Mouse (Mus musculus): ENCODE measurements around the gene Ankfy1. TPM values are rescaled to one million over a fixed set of nuclear protein-coding genes. Genes with fewer than 3 reads are reported as not detected.
"Not testable (repeated sequence)": the region's sequence is repeated elsewhere in the genome, so short reads cannot be mapped to it uniquely, and the experiment has no call there.

The Ankfy1 gene
- polyA plus RNA-seq, 1 experiment from 2014 or later, result 23.9 TPM

- Histone ChIP-seq H3K36me3 (peaks cover 25% of the 10 kb centered on the region), H3K27ac (replicated peaks) (no peak overlapping the region), H3K4me1 (replicated peaks) (no peaks in the 10 kb centered on the region), H3K9me3 (no peaks in the 10 kb centered on the region), H3K27me3 (no peaks in the 10 kb centered on the region), H3K4me2 (no peak overlapping the region), H3K4me3 (no peak overlapping the region), H3K9ac (no peak overlapping the region)
- ATAC-seq (ENCODE audit: low FRiP score, low read depth), result no peak
These were observed 36.2 kb downstream of the Ankfy1 start for GRCm38 (mm10) chr11:72726023-72726422.

GRCm38 (mm10) chr11:72733736-72734135 lies 43.9 kb downstream of the Ankfy1 start:
- H3K4me3 ChIP-seq, result no peak overlapping the region
- H3K36me3 ChIP-seq, result peaks cover 60% of the 10 kb centered on the region
- 97% methylated on average over 3 of the region's 3 CpGs for WGBS
- no peaks in the 10 kb centered on the region for H3K9me3 ChIP-seq
- H3K27ac ChIP-seq (replicated peaks), result no peak overlapping the region
- H3K27me3 ChIP-seq, result no peaks in the 10 kb centered on the region
- H3K4me1 ChIP-seq (replicated peaks), result peaks cover 3% of the 10 kb centered on the region; the same call in 1 of the 2 replicates
- no peak overlapping the region for H3K4me2 ChIP-seq
- no peak for ATAC-seq (ENCODE audit: low FRiP score, low read depth)
- no peak overlapping the region for H3K9ac ChIP-seq

DNA sequence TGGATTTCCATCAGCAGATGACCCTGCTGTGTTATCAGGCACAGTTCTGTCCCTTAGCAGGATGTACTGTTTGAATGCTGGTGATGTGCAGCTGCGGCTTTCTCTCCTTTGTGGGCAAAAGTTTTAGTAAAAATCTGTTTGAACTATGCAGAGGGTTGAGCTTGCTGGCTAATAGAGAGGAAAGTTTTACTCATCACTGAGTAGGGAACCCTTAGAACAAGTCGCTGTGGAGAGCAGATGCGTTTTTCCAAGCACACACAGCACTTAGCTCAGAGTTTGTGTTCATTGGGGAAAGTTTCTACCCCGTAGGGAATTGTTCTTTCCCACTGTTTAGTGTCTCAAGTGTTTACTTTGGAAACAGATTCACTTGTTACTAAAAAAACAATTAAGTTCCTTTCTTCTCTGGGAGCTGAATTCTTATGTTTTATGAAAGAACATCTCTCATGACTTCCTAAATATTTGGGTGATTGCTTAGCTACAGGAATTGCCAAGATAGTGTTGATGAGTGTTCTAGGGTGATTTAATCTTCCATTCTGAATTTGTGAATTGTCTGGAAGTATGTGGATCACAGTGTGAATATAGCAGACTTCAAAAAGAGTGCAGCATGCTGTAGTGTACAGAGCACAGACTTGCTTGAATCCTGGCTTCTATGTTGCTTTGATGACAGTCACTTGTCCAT lies 45.2 kb downstream of the Ankfy1 start:
- no peak for ATAC-seq (ENCODE audit: low FRiP score, low read depth)
- Histone ChIP-seq H3K36me3 (peaks cover 53% of the 10 kb centered on the region), H3K9me3 (no peaks in the 10 kb centered on the region), H3K4me2 (no peak overlapping the region), H3K4me3 (no peak overlapping the region), H3K27me3 (no peaks in the 10 kb centered on the region), H3K27ac (replicated peaks) (no peak overlapping the region), H3K9ac (no peak overlapping the region), H3K4me1 (replicated peaks) (peaks cover 3% of the 10 kb centered on the region; the same call in 1 of the 2 replicates)
- WGBS, result 88% methylated on average over 4 of the region's 4 CpGs

GRCm38 (mm10) chr11:72735519-72735860 lies 45.7 kb downstream of the Ankfy1 start:
- H3K27ac ChIP-seq (replicated peaks), result no peak overlapping the region
- no peak overlapping the region for H3K9ac ChIP-seq
- 57% methylated on average over 2 of the region's 2 CpGs for WGBS
- no peak for ATAC-seq (ENCODE audit: low FRiP score, low read depth)
- H3K4me3 ChIP-seq, result no peak overlapping the region
- peaks cover 54% of the 10 kb centered on the region for H3K36me3 ChIP-seq
- no peaks in the 10 kb centered on the region for H3K9me3 ChIP-seq
- H3K4me1 ChIP-seq (replicated peaks), result peaks cover 3% of the 10 kb centered on the region; the same call in 1 of the 2 replicates
- no peak overlapping the region for H3K4me2 ChIP-seq
- no peaks in the 10 kb centered on the region for H3K27me3 ChIP-seq

DNA sequence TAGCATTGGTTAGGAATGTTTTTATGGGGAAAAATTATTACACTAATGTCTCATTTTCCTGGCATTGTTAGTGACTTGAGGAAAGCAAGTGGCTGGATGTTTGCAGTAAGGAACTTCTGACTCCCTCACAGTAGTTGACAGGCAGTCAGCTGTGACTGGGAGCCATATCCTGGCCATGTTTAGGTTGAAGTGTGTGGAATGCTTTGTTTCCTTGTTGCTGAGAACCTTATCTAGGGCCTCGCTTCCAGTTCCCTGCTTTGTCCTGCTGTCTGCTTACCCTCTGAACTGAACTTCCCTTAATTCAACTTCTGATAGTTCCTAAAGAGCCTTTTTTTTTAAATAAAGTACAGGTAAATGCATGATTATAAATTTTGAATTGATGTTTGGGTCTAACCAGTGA lies 46.5 kb downstream of the Ankfy1 start:
- H3K9me3 ChIP-seq, result no peaks in the 10 kb centered on the region
- H3K4me2 ChIP-seq, result no peak overlapping the region
- WGBS, result 66% methylated on average over 1 of the region's 1 CpGs
- no peak for ATAC-seq (ENCODE audit: low FRiP score, low read depth)
- H3K9ac ChIP-seq, result no peak overlapping the region
- H3K36me3 ChIP-seq, result peaks cover 52% of the 10 kb centered on the region
- no peak overlapping the region for H3K27ac ChIP-seq (replicated peaks)
- H3K27me3 ChIP-seq, result no peaks in the 10 kb centered on the region
- peaks cover 3% of the 10 kb centered on the region; the same call in 1 of the 2 replicates for H3K4me1 ChIP-seq (replicated peaks)
- H3K4me3 ChIP-seq, result no peak overlapping the region

- H3K9ac ChIP-seq; H3K4me1 ChIP-seq (replicated peaks); H3K9me3 ChIP-seq; H3K4me3 ChIP-seq; ATAC-seq (ENCODE audit: low FRiP score, low read depth); H3K27ac ChIP-seq (replicated peaks); H3K27me3 ChIP-seq; H3K4me2 ChIP-seq: not testable (repeated sequence)
- WGBS, result 91% methylated on average over 5 of the region's 5 CpGs
- peaks cover 44% of the 10 kb centered on the region for H3K36me3 ChIP-seq
These were observed 47.7 kb downstream of the Ankfy1 start for GRCm38 (mm10) chr11:72737517-72737916.

- 93% methylated on average over 1 of the region's 1 CpGs for WGBS
- peaks cover 3% of the 10 kb centered on the region; the same call in 1 of the 2 replicates for H3K4me1 ChIP-seq (replicated peaks)
- H3K9ac ChIP-seq, result no peak overlapping the region
- H3K4me2 ChIP-seq, result no peak overlapping the region
- ATAC-seq (ENCODE audit: low FRiP score, low read depth), result no peak
- H3K4me3 ChIP-seq, result no peak overlapping the region
- peaks cover 44% of the 10 kb centered on the region for H3K36me3 ChIP-seq
- H3K27ac ChIP-seq (replicated peaks), result no peak overlapping the region
- no peaks in the 10 kb centered on the region for H3K9me3 ChIP-seq
- H3K27me3 ChIP-seq, result no peaks in the 10 kb centered on the region
These were observed 49.2 kb downstream of the Ankfy1 start for GRCm38 (mm10) chr11:72739048-72739447.

DNA sequence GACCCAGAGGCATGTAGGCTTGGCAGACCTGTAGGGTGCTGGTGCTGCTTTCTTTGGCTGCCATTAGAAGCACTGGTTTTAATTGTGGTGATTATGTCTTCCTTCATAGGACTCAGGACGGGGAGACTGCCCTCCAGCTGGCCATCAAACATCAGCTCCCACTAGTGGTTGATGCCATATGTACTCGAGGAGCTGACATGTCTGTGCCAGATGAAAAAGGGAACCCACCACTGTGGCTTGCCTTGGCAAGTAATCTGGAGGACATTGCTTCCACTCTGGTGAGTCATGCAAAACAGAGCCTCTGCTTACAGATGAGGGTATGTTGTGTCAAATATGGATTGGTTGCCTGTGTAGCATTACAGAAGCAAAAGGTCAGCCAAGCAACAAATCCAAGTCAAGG lies 62.1 kb downstream of the Ankfy1 start:
- peaks cover 84% of the 10 kb centered on the region for H3K36me3 ChIP-seq
- ATAC-seq (ENCODE audit: low FRiP score, low read depth), result no peak

DNA sequence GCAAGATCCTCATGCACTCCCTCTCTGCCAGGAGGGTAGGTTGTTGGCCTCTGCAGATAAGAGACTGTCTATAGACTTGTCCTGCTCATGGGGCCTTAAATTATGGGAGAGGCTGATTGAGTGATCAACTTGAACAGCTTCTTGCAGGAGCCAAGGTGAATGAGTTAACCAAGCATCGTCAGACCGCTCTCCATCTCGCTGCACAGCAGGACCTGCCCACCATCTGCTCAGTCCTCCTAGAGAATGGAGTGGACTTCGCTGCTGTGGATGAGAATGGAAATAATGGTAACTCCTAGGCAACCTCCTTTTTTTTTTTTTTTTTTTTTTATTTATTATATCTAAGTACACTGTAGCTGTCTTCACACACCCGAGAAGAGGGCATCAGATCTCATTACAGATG lies 68.5 kb downstream of the Ankfy1 start:
- H3K4me1 ChIP-seq (replicated peaks), result no peaks in the 10 kb centered on the region
- 84% methylated on average over 5 of the region's 5 CpGs for WGBS
- peaks cover 89% of the 10 kb centered on the region for H3K36me3 ChIP-seq
- H3K9me3 ChIP-seq, result no peaks in the 10 kb centered on the region
- no peak overlapping the region for H3K4me3 ChIP-seq
- H3K4me2 ChIP-seq, result no peak overlapping the region
- no peaks in the 10 kb centered on the region for H3K27me3 ChIP-seq
- no peak overlapping the region for H3K9ac ChIP-seq
- H3K27ac ChIP-seq (replicated peaks), result no peak overlapping the region
- no peak for ATAC-seq (ENCODE audit: low FRiP score, low read depth)

More for the DNA sequence above, 62.1 kb downstream of the Ankfy1 start:
- no peak overlapping the region for H3K9ac ChIP-seq
- no peaks in the 10 kb centered on the region for H3K27me3 ChIP-seq
- no peaks in the 10 kb centered on the region for H3K4me1 ChIP-seq (replicated peaks)
- H3K9me3 ChIP-seq, result no peaks in the 10 kb centered on the region
- no peak overlapping the region for H3K4me2 ChIP-seq
- no peak overlapping the region for H3K27ac ChIP-seq (replicated peaks)
- no peak overlapping the region for H3K4me3 ChIP-seq
- WGBS, result 51% methylated on average over 2 of the region's 2 CpGs

DNA sequence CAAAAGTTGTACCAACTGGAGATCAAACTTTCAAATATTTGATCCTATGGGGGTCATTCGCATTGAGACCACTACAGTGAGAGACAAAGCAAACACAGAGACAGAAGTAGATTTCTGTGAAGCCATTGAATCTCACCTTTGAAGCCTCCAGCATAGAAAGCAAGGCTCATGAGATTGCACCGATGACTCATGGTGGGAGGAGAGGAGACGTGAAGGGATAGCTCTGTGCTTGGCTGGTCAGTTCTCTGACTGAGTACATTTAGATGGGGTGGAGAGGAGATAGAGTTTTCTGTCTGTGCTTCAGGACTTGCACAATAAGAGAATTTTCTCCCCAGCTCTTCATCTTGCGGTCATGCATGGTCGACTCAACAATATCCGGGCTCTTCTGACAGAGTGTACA lies 69.8 kb downstream of the Ankfy1 start:
- WGBS, result 95% methylated on average over 6 of the region's 6 CpGs
- no peak for ATAC-seq (ENCODE audit: low FRiP score, low read depth)

DNA sequence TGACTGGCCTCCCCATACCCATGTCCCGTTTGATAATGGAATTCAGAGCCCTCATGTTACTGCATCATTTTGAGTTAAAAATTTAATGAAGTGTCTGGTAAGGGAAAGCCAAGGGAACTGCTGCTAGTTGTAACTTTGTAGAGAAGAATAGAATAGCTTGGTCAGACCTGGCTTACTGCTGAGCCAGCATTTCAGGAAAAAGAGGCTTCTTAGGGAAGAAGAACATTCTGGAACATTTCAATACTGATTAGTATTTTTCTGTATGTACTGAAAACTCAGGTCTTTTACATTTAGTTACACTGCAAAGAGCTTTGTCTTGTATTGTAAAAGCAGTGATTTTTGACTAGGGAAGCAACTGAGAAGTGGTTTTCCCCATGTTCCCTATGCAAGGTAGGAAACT lies 71.0 kb downstream of the Ankfy1 start:
- Histone ChIP-seq H3K36me3 (peaks cover 83% of the 10 kb centered on the region), H3K27me3 (no peaks in the 10 kb centered on the region), H3K4me1 (replicated peaks) (no peaks in the 10 kb centered on the region), H3K4me3 (no peak overlapping the region), H3K4me2 (no peak overlapping the region), H3K9ac (no peak overlapping the region), H3K9me3 (no peaks in the 10 kb centered on the region), H3K27ac (replicated peaks) (no peak overlapping the region)
- WGBS, result 86% methylated on average over 1 of the region's 1 CpGs
- ATAC-seq (ENCODE audit: low FRiP score, low read depth), result no peak

More for the DNA sequence above, 69.8 kb downstream of the Ankfy1 start:
- Histone ChIP-seq H3K9ac (no peak overlapping the region), H3K4me2 (no peak overlapping the region), H3K4me1 (replicated peaks) (no peaks in the 10 kb centered on the region), H3K4me3 (no peak overlapping the region), H3K27ac (replicated peaks) (no peak overlapping the region), H3K27me3 (no peaks in the 10 kb centered on the region), H3K9me3 (no peaks in the 10 kb centered on the region), H3K36me3 (peaks cover 93% of the 10 kb centered on the region)

GRCm38 (mm10) chr11:72764270-72764669 lies 74.5 kb downstream of the Ankfy1 start:
- Histone ChIP-seq H3K27ac (replicated peaks) (no peak overlapping the region), H3K4me3 (no peak overlapping the region), H3K27me3 (no peaks in the 10 kb centered on the region), H3K36me3 (peaks cover 71% of the 10 kb centered on the region), H3K4me2 (no peak overlapping the region), H3K9ac (no peak overlapping the region), H3K9me3 (no peaks in the 10 kb centered on the region), H3K4me1 (replicated peaks) (no peaks in the 10 kb centered on the region)
- ATAC-seq (ENCODE audit: low FRiP score, low read depth), result no peak
- WGBS, result 89% methylated on average over 4 of the region's 4 CpGs

DNA sequence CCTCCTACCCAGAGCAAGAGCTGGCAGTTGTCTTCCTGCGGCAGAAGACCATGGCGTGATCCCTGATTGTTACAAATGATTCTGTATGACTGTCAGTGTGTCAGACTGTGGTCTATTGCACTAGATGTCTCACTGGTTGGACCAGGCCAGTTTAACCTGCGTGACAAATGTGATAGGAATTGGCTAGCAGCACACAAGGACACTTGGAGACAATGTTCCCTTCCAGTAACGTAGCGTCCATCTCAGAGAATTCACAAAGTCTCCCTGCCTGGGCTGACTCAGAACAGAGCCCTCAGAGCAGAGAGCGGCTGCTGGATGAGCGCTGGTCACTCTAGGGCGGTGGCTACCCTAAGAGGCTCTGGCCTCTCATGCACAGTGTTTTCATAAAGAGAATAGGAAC lies 77.9 kb downstream of the Ankfy1 start:
- H3K27me3 ChIP-seq, result no peaks in the 10 kb centered on the region
- H3K4me1 ChIP-seq (replicated peaks), result no peaks in the 10 kb centered on the region
- peaks cover 39% of the 10 kb centered on the region for H3K36me3 ChIP-seq
- no peak for ATAC-seq (ENCODE audit: low FRiP score, low read depth)
- no peak overlapping the region for H3K9ac ChIP-seq
- H3K4me3 ChIP-seq, result no peak overlapping the region
- no peak overlapping the region for H3K27ac ChIP-seq (replicated peaks)
- H3K4me2 ChIP-seq, result no peak overlapping the region
- 96% methylated on average over 8 of the region's 8 CpGs for WGBS
- no peaks in the 10 kb centered on the region for H3K9me3 ChIP-seq
